Mouse (Mus musculus) kidney, postnatal 0 days (tissue): Measurements from ENCODE around the gene Dnah7a. TPM values are rescaled to one million over a fixed set of nuclear protein-coding genes. Genes with fewer than 3 reads are reported as not detected.
"Not testable (repeated sequence)": the region's sequence is repeated elsewhere in the genome, so short reads cannot be mapped to it uniquely, and the experiment has no call there.

Experiments
- ATAC-seq: fragments of 200-750 bp; cut with Nextera tagmentation; replicated peaks from 2 replicates; pipeline ENCODE4 v1.8.0; 2017; ENCODE audit warnings: low read depth, moderate number of reproducible peaks, moderate TSS enrichment, moderate library complexity; ENCODE audit not compliant: low FRiP score
- DNase-seq: peaks from one replicate; pipeline ENCODE4 v3.0.0-alpha.2; 2016; ENCODE audit warnings: low spot score
- H3K27ac ChIP-seq: fragments of 300-500 bp; sonication (generic); 2 replicates; pipeline ENCODE4 v1.5.1; 2014; ENCODE audit warnings: mild to moderate bottlenecking
- H3K27me3 ChIP-seq: fragments of 300-500 bp; sonication (generic); 2 replicates; pipeline ENCODE4 v1.6.1; 2014; ENCODE audit warnings: low read length, mixed read lengths; ENCODE audit not compliant: insufficient read depth
- H3K36me3 ChIP-seq: fragments of 300-500 bp; sonication (generic); 2 replicates; pipeline ENCODE4 v1.6.1; 2014; ENCODE audit warnings: low read length, mixed read lengths; ENCODE audit not compliant: insufficient read depth
- H3K4me1 ChIP-seq: fragments of 300-500 bp; sonication (generic); replicated peaks from 2 replicates; pipeline ENCODE4 v1.6.1; 2014; ENCODE audit warnings: antibody characterized with exemption, low read length, mixed read lengths; ENCODE audit not compliant: insufficient read depth
- H3K4me2 ChIP-seq: fragments of 300-500 bp; sonication (generic); 2 replicates; pipeline ENCODE4 v1.6.1; 2014; ENCODE audit warnings: mild to moderate bottlenecking, low read length, moderate library complexity, mixed read lengths
- H3K4me3 ChIP-seq: fragments of 300-500 bp; sonication (generic); replicated peaks from 2 replicates; pipeline ENCODE4 v1.5.1; 2014; ENCODE audit warnings: low read depth, low read length
- H3K9ac ChIP-seq: fragments of 300-500 bp; sonication (generic); 2 replicates; pipeline ENCODE4 v1.6.1; 2014; ENCODE audit warnings: low read depth, low read length
- H3K9me3 ChIP-seq: fragments of 300-500 bp; sonication (generic); replicated peaks from 2 replicates; pipeline ENCODE4 v1.6.1; 2016; ENCODE audit warnings: low read length, inconsistent platforms, mixed read lengths
- CTCF ChIP-seq: IDR thresholded peaks from 2 replicates; pipeline ENCODE4 v1.5.1; 2016; ENCODE audit warnings: antibody characterized with exemption, low read depth, mild to moderate bottlenecking, moderate library complexity
- WGBS: fragments of 180-500 bp; shearing (Covaris S2); extraction: QIAGEN DNeasy Blood & Tissue Kit; methylation state at CpG from one replicate; pipeline ENCODE4 v1.1.7; 2014; 5-methylcytosine and 5-hydroxymethylcytosine counted together
- microRNA-seq: library from miRNA; unstranded; fragments of <30 nt; microRNA quantifications from one replicate; pipeline ENCODE4, GENCODE M21; 2016
- polyA plus RNA-seq: library from polyadenylated mRNA; unstranded; fragments of >200 nt; fragmentation: Nextera tagmentation; extraction: Ambion mirVana; gene quantifications from 2 replicates; pipeline ENCODE4 v1.2.1, GENCODE M21; 2015

Dnah7a gene
- polyA plus RNA-seq, 1 experiment from 2014 or later, result 0.55 TPM

GRCm38 (mm10) chr1:53388762-53389161 is 317.8 kb downstream of the Dnah7a start:
- H3K4me2 ChIP-seq, result no peak overlapping the region
- DNase-seq (no peak), ATAC-seq (no peak)
- H3K27me3 ChIP-seq, result no peaks in the 10 kb centered on the region
- no peak for TF ChIP-seq CTCF
- H3K4me1 ChIP-seq, result no peaks in the 10 kb centered on the region
- H3K27ac ChIP-seq, result no peak overlapping the region
- no peaks in the 10 kb centered on the region for H3K36me3 ChIP-seq
- no peaks in the 10 kb centered on the region for H3K9me3 ChIP-seq
- H3K9ac ChIP-seq, result no peak overlapping the region
- H3K4me3 ChIP-seq, result no peak overlapping the region
- WGBS, result 92% methylated on average over 11 of the region's 14 CpGs

- no peak for TF ChIP-seq CTCF
- Histone ChIP-seq H3K9me3 (no peaks in the 10 kb centered on the region), H3K4me3 (no peak overlapping the region), H3K27me3 (no peaks in the 10 kb centered on the region), H3K27ac (no peak overlapping the region), H3K9ac (no peak overlapping the region), H3K4me2 (no peak overlapping the region), H3K4me1 (no peaks in the 10 kb centered on the region), H3K36me3 (no peaks in the 10 kb centered on the region)
- no peak for ATAC-seq
- no peak for DNase-seq
- 66% methylated on average over 6 of the region's 6 CpGs for WGBS
These were observed 322.4 kb downstream of the Dnah7a start for GRCm38 (mm10) chr1:53384085-53384688.

- 70% methylated on average over 3 of the region's 3 CpGs for WGBS
- no peak for DNase-seq
These were observed 328.9 kb downstream of the Dnah7a start for GRCm38 (mm10) chr1:53377731-53378130.

GRCm38 (mm10) chr1:53375965-53376364 is 330.6 kb downstream of the Dnah7a start:
- ATAC-seq, H3K27me3 ChIP-seq, H3K27ac ChIP-seq, H3K4me2 ChIP-seq, H3K9ac ChIP-seq, H3K4me1 ChIP-seq, DNase-seq, H3K9me3 ChIP-seq, H3K36me3 ChIP-seq, H3K4me3 ChIP-seq: not testable (repeated sequence)
- WGBS, result 85% methylated on average over 2 of the region's 2 CpGs

More at GRCm38 (mm10) chr1:53377731-53378130, 328.9 kb downstream of the Dnah7a start:
- Histone ChIP-seq H3K27ac (no peak overlapping the region), H3K4me1 (no peaks in the 10 kb centered on the region), H3K4me2 (no peak overlapping the region), H3K9me3 (no peaks in the 10 kb centered on the region), H3K36me3 (no peaks in the 10 kb centered on the region), H3K4me3 (no peak overlapping the region), H3K9ac (no peak overlapping the region), H3K27me3 (no peaks in the 10 kb centered on the region)
- no peak for TF ChIP-seq CTCF
- ATAC-seq, result no peak

- no peak for ATAC-seq
- no peak for TF ChIP-seq CTCF
- no peaks in the 10 kb centered on the region for H3K27me3 ChIP-seq
These were observed 347.6 kb downstream of the Dnah7a start for GRCm38 (mm10) chr1:53358988-53359387.

GRCm38 (mm10) chr1:53352327-53353261 is 354.0 kb downstream of the Dnah7a start, which contains the start of the genes Asdurf, Gm28551 and Asnsd1:
Gene Asdurf (minus strand): TSS chr1:53352619.
Gene Gm28551 (minus strand): TSS chr1:53352667.
Gene Asnsd1 (minus strand): TSS chr1:53352752.
- Histone ChIP-seq H3K9ac (peak within 1 kb of the TSS; percentile 72), H3K27me3 (no peaks in the 10 kb centered on the region), H3K36me3 (peaks cover 9% of the 10 kb centered on the region), H3K4me3 (peak within 1 kb of the TSS; percentile 62), H3K9me3 (no peaks in the 10 kb centered on the region), H3K27ac (peak within 1 kb of the TSS; percentile 65; the same call in 1 of the 2 replicates), H3K4me2 (peak within 1 kb of the TSS; percentile 58), H3K4me1 (peaks cover 4% of the 10 kb centered on the region)
- under 1% methylated on average over 37 of the region's 44 CpGs for WGBS
- TF ChIP-seq CTCF, result peak; percentile 74
- ATAC-seq (peak; percentile 100), DNase-seq (peak; percentile 98)

More at GRCm38 (mm10) chr1:53358988-53359387, 347.6 kb downstream of the Dnah7a start:
- H3K4me2 ChIP-seq, result no peak overlapping the region
- H3K9ac ChIP-seq, result no peak overlapping the region
- H3K4me3 ChIP-seq, result no peak overlapping the region
- H3K4me1 ChIP-seq, result no peaks in the 10 kb centered on the region
- no peaks in the 10 kb centered on the region for H3K36me3 ChIP-seq
- DNase-seq, result no peak
- no peak overlapping the region for H3K27ac ChIP-seq
- no peaks in the 10 kb centered on the region for H3K9me3 ChIP-seq

Small RNA genes within 50 kb of the gene (microRNA-seq; reads per million reads assigned to microRNA genes)
- not detected for gene Gm25240

Other genes with a start within 250 kb of the Dnah7a start
- 13.6 and 14.5 TPM in 2 replicates for gene Stk17b, start 78.4 kb upstream of the Dnah7a start, polyA plus RNA-seq